Mouse (Mus musculus) ES-E14 (cell line): ENCODE measurements around the gene Dnah7c. TPM values are rescaled to one million over a fixed set of nuclear protein-coding genes. Genes with fewer than 3 reads are reported as not detected.
A peak's percentile ranks its signal among the peaks of the same experiment; 100 is the strongest.
"Not testable (repeated sequence)": the region's sequence is repeated elsewhere in the genome, so short reads cannot be mapped to it uniquely, and the experiment has no call there.

Source experiments
- DNase-seq: peaks from one replicate; pipeline ENCODE4 v3.0.0-alpha.2; 2013; ENCODE audit warnings: low read depth, low spot score
- H3K27ac ChIP-seq: 2 replicates; pipeline ENCODE4 v1.5.1; 2012; ENCODE audit warnings: low read depth, mild to moderate bottlenecking, low read length, moderate library complexity, mixed read lengths; ENCODE audit not compliant: poor library complexity, insufficient read depth, severe bottlenecking
- H3K36me3 ChIP-seq: 2 replicates; pipeline ENCODE4 v1.6.1; 2012; ENCODE audit warnings: mild to moderate bottlenecking, low read length, moderate library complexity, mixed read lengths; ENCODE audit not compliant: control insufficient read depth, poor library complexity, insufficient read depth, severe bottlenecking
- H3K4me1 ChIP-seq, 2 experiments: fragments of 150-350 bp in 1 of 2; sonication (generic) in 1 of 2; 2 replicates each; pipeline ENCODE4 v1.6.1; 2012; ENCODE audit warnings: low read length in 2 of 2, mild to moderate bottlenecking in 1 of 2, mixed read lengths in 1 of 2; ENCODE audit not compliant: control insufficient read depth in 2 of 2, insufficient read depth in 2 of 2, poor library complexity in 1 of 2
- H3K4me3 ChIP-seq, 2 experiments: fragments of 150-350 bp in 1 of 2; sonication (generic) in 1 of 2; 2 replicates each; pipeline ENCODE4 v1.5.1; 2012; ENCODE audit warnings: low read length in 2 of 2, low read depth in 1 of 2, mild to moderate bottlenecking in 1 of 2, mixed read lengths in 1 of 2; ENCODE audit not compliant: insufficient read depth in 1 of 2, poor library complexity in 1 of 2, severe bottlenecking in 1 of 2
- H3K9ac ChIP-seq: 2 replicates; pipeline ENCODE4 v1.6.1; 2012; ENCODE audit warnings: low read depth, mild to moderate bottlenecking, low read length, mixed read lengths; ENCODE audit not compliant: poor library complexity, insufficient read depth, severe bottlenecking
- H3K9me3 ChIP-seq: fragments of 150-350 bp; sonication (generic); 2 replicates; pipeline ENCODE4 v1.6.1; 2012; ENCODE audit warnings: low read depth, mild to moderate bottlenecking, low read length; ENCODE audit not compliant: control insufficient read depth, insufficient read depth
- CHD2 ChIP-seq: IDR thresholded peaks from 2 replicates; pipeline ENCODE4 v1.6.1; 2014; ENCODE audit warnings: mild to moderate bottlenecking, low read depth, low read length, inconsistent platforms
- HCFC1 ChIP-seq: IDR thresholded peaks from 2 replicates; pipeline ENCODE4 v1.6.1; 2012; ENCODE audit warnings: low read length, inconsistent platforms, borderline replicate concordance; ENCODE audit not compliant: insufficient read depth
- MAFK ChIP-seq: IDR thresholded peaks from 2 replicates; pipeline ENCODE4 v1.6.1; 2014; ENCODE audit warnings: mild to moderate bottlenecking, low read depth, low read length, inconsistent platforms; ENCODE audit not compliant: insufficient read depth
- ZC3H11A ChIP-seq: IDR thresholded peaks from 2 replicates; pipeline ENCODE4 v1.6.1; 2012; ENCODE audit warnings: low read depth, mild to moderate bottlenecking, inconsistent platforms, low read length, borderline replicate concordance
- ZNF384 ChIP-seq: IDR thresholded peaks from 2 replicates; pipeline ENCODE4 v1.6.1; 2012; ENCODE audit warnings: low read depth, low read length, inconsistent platforms
- in situ Hi-C, 2 experiments: fragments of 600-800 bp; cut with MboI; formaldehyde crosslinking; loops; one replicate each; pipeline ENCODE4 v1.15.1; 2025; ENCODE audit warnings: low sequenced_read_pairs in 2 of 2, inconsistent platforms in 1 of 2; ENCODE audit not compliant: unreplicated experiment in 2 of 2
- total RNA-seq: library from RNA; depleted of rRNA; stranded (reverse); fragments of 300-350 nt; gene quantifications from 2 replicates; pipeline ENCODE4 v1.2.3, GENCODE M21; 2012; rRNA removed

The Dnah7c gene
- 0.16 and 0.40 TPM in 2 replicates for total RNA-seq

GRCm38 (mm10) chr1:46425137-46425925 lies at the start of gene Dnah7c:
TSS of gene Dnah7c (plus strand) at chr1:46425592.
- Histone ChIP-seq H3K9me3 (no peaks in the 10 kb centered on the region), H3K36me3 (no peaks in the 10 kb centered on the region), H3K4me3 (peak within 1 kb of the TSS; percentile 41 to 49; a peak in 3 of 4 replicates), H3K9ac (peak within 1 kb of the TSS; percentile 12; the same call in 1 of the 2 replicates), H3K27ac (no peak within 1 kb of the TSS), H3K4me1 (no peaks in the 10 kb centered on the region)
- TF ChIP-seq CHD2: no peak
- TF ChIP-seq MAFK: no peak
- peak; percentile 16 for DNase-seq
- in situ Hi-C loops: no loop called here

- DNase-seq, H3K27ac ChIP-seq, H3K4me3 ChIP-seq, in situ Hi-C loops, H3K4me1 ChIP-seq, H3K9me3 ChIP-seq, H3K36me3 ChIP-seq, H3K9ac ChIP-seq: not testable (repeated sequence)
Observed at GRCm38 (mm10) chr1:46380641-46381040, 44.8 kb upstream of the Dnah7c start.

- H3K36me3 ChIP-seq, DNase-seq, H3K27ac ChIP-seq, H3K4me1 ChIP-seq, H3K9ac ChIP-seq, H3K4me3 ChIP-seq, H3K9me3 ChIP-seq, in situ Hi-C loops: not testable (repeated sequence)
Observed at GRCm38 (mm10) chr1:46394681-46395297, 30.6 kb upstream of the Dnah7c start.

- DNase-seq: no peak
- TF ChIP-seq CHD2 (no peak), ZC3H11A (no peak), MAFK (no peak), ZNF384 (no peak), HCFC1 (no peak)
- no peak overlapping the region for H3K9ac ChIP-seq
- H3K9me3 ChIP-seq: no peaks in the 10 kb centered on the region
- no peaks in the 10 kb centered on the region for H3K36me3 ChIP-seq
- H3K4me3 ChIP-seq: no peak overlapping the region
- no peaks in the 10 kb centered on the region for H3K4me1 ChIP-seq
- H3K27ac ChIP-seq: no peak overlapping the region
- in situ Hi-C loops: no loop called here
Observed at GRCm38 (mm10) chr1:46408324-46409115, 16.9 kb upstream of the Dnah7c start.

- H3K9me3 ChIP-seq, in situ Hi-C loops, H3K9ac ChIP-seq: not testable (repeated sequence)
Observed at GRCm38 (mm10) chr1:46414798-46415197, 10.6 kb upstream of the Dnah7c start.

More at GRCm38 (mm10) chr1:46414798-46415197, 10.6 kb upstream of the Dnah7c start:
- H3K36me3 ChIP-seq, H3K27ac ChIP-seq, DNase-seq, H3K4me1 ChIP-seq, H3K4me3 ChIP-seq: not testable (repeated sequence)
